Mouse (Mus musculus) ES-E14 (cell line): Measurements from ENCODE around the gene Them7.

Experiments used
- HCFC1 ChIP-seq: IDR thresholded peaks from 2 replicates; pipeline ENCODE4 v1.6.1; 2012; ENCODE audit warnings: low read length, inconsistent platforms, borderline replicate concordance; ENCODE audit not compliant: insufficient read depth
- ZNF384 ChIP-seq: IDR thresholded peaks from 2 replicates; pipeline ENCODE4 v1.6.1; 2012; ENCODE audit warnings: low read depth, low read length, inconsistent platforms

DNA sequence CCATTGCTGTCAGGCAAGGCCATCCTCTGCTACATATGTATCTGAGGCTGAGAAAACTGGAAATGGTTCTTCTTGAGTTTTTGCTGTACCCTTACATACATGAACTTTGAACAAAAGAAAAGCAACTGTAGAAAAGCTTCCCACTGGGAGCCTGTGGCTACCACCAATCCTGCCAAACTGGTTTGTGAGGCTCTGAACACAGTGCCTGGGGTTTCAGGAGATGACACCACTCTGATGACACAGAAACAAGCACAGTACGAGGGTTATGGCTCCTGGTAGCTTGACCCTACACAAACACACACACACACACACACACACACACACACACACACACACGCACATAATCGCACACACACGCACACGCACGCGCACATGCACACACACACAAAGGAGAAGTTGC lies 151.1 kb downstream of the Them7 start:
- no peak for TF ChIP-seq HCFC1
- no peak for TF ChIP-seq ZNF384
